Comparison of ENCODE assay signal across 8 mouse cellular contexts in the genomic region with DNA sequence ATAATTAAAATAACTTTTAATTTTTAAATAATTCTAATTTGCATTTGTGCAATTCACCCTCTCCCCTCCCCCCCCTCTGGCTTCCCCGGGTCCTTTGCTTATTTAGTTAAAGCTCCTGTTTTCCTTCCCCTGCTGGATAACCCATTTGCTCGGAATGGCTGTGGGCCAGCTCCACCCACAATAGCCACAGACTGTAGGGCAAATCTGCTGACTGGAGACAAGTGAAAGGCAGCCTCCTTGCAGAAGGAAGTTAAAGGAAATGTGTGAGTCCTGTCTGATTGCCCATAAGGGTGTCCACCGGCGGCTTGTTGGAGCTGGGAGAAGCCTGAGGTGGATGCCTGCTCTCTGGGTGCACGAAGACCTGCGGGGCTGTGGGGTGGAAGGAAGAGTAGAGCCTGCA.
A peak's percentile ranks its signal among the peaks of the same experiment; 100 is the strongest.
DNase-seq lines count a peak whose midpoint lies in the region; ATAC-seq lines count a peak whose summit lies in the region.

No protein-coding gene starts in this region.

- H3K9me3 ChIP-seq in midbrain, embryonic 11.5 days (ENCODE audit: control insufficient read depth, low read length) = no peaks in the 10 kb centered on the region
- no peaks in the 10 kb centered on the region for H3K9me3 ChIP-seq in midbrain, embryonic 10.5 days (replicated peaks)
- no peaks in the 10 kb centered on the region for H3K9me3 ChIP-seq in forebrain, embryonic 13.5 days (replicated peaks)
- H3K9me3 ChIP-seq in hindbrain, embryonic 12.5 days (replicated peaks) = no peaks in the 10 kb centered on the region
- no peaks in the 10 kb centered on the region for H3K9me3 ChIP-seq in lung, embryonic 16.5 days (ENCODE audit: control insufficient read depth, low read length)
- no peaks in the 10 kb centered on the region for H3K9me3 ChIP-seq in stomach, embryonic 16.5 days (replicated peaks; ENCODE audit: control insufficient read depth, low read length)

- H3K4me2 ChIP-seq in midbrain, embryonic 11.5 days = no peak overlapping the region
- H3K4me2 ChIP-seq in forebrain, embryonic 13.5 days = peak overlapping the region; percentile 25
- H3K4me2 ChIP-seq in hindbrain, embryonic 12.5 days (replicated peaks) = 0 out of 2 replicates have a peak overlapping the region, but pooled peaks have one; percentile 8
- H3K4me2 ChIP-seq in lung, embryonic 16.5 days (ENCODE audit: low read depth, low read length) = peak overlapping the region; percentile 30; the same call in 1 of the 2 replicates
- H3K4me2 ChIP-seq in stomach, embryonic 16.5 days (ENCODE audit: low read depth, low read length) = peak overlapping the region; percentile 9; the same call in 1 of the 2 replicates

- no peak overlapping the region for H3K27ac ChIP-seq in midbrain, embryonic 11.5 days (ENCODE audit: low read depth, low read length)
- H3K27ac ChIP-seq in midbrain, embryonic 10.5 days (replicated peaks) = no peak overlapping the region; the same call in 1 of the 2 replicates
- peak overlapping the region; percentile 81 for H3K27ac ChIP-seq in forebrain, embryonic 13.5 days
- peak overlapping the region; percentile 44; the same call in 1 of the 2 replicates for H3K27ac ChIP-seq in hindbrain, embryonic 12.5 days
- peak overlapping the region; percentile 79 for H3K27ac ChIP-seq in lung, embryonic 16.5 days (ENCODE audit: low read length)
- peak overlapping the region; percentile 51 for H3K27ac ChIP-seq in stomach, embryonic 16.5 days (ENCODE audit: low read length)

- H3K4me3 ChIP-seq in midbrain, embryonic 11.5 days (ENCODE audit: low read depth, low read length) = no peak overlapping the region
- no peak overlapping the region for H3K4me3 ChIP-seq in midbrain, embryonic 10.5 days
- H3K4me3 ChIP-seq in forebrain, embryonic 13.5 days = no peak overlapping the region
- H3K4me3 ChIP-seq in hindbrain, embryonic 12.5 days = no peak overlapping the region
- H3K4me3 ChIP-seq in lung, embryonic 16.5 days (ENCODE audit: low read length) = no peak overlapping the region
- no peak overlapping the region for H3K4me3 ChIP-seq in stomach, embryonic 16.5 days (replicated peaks; ENCODE audit: low read length)

- no peak for DNase-seq in midbrain, embryonic 11.5 days (ENCODE audit: low spot score, missing footprints)
- no peak for DNase-seq in midbrain, embryonic 10.5 days (ENCODE audit: low spot score)
- DNase-seq in layer of hippocampus, adult 9-10 months (ENCODE audit: low spot score) = peak; percentile 12
- no peak for DNase-seq in urinary bladder, postnatal 25 days (ENCODE audit: low spot score)

- H3K9ac ChIP-seq in midbrain, embryonic 11.5 days (ENCODE audit: low read length) = peak overlapping the region; percentile 30; the same call in 1 of the 2 replicates
- H3K9ac ChIP-seq in forebrain, embryonic 13.5 days = 0 out of 2 replicates have a peak overlapping the region, but pooled peaks have one; percentile 37
- no peak overlapping the region for H3K9ac ChIP-seq in hindbrain, embryonic 12.5 days
- H3K9ac ChIP-seq in lung, embryonic 16.5 days (ENCODE audit: low read length) = no peak overlapping the region
- peak overlapping the region; percentile 26; the same call in 1 of the 2 replicates for H3K9ac ChIP-seq in stomach, embryonic 16.5 days (ENCODE audit: low read length)

- no peak for ATAC-seq in midbrain, embryonic 11.5 days (ENCODE audit: low FRiP score)
- ATAC-seq in forebrain, embryonic 13.5 days = peak; percentile 67; the same call in 1 of the 2 replicates
- no peak for ATAC-seq in hindbrain, embryonic 12.5 days (ENCODE audit: low FRiP score)
- peak; percentile 81 for ATAC-seq in lung, embryonic 16.5 days (ENCODE audit: low read depth)
- ATAC-seq in stomach, embryonic 16.5 days (ENCODE audit: insufficient read depth, low FRiP score) = peak; percentile 34; the same call in 1 of the 2 replicates

- no peaks in the 10 kb centered on the region for H3K36me3 ChIP-seq in midbrain, embryonic 11.5 days (ENCODE audit: control insufficient read depth, insufficient read depth, low read length)
- H3K36me3 ChIP-seq in midbrain, embryonic 10.5 days = no peaks in the 10 kb centered on the region
- H3K36me3 ChIP-seq in forebrain, embryonic 13.5 days (ENCODE audit: poor library complexity, severe bottlenecking) = no peaks in the 10 kb centered on the region
- H3K36me3 ChIP-seq in hindbrain, embryonic 12.5 days = no peaks in the 10 kb centered on the region
- no peaks in the 10 kb centered on the region for H3K36me3 ChIP-seq in lung, embryonic 16.5 days (ENCODE audit: control insufficient read depth, insufficient read depth, low read length)
- no peaks in the 10 kb centered on the region for H3K36me3 ChIP-seq in stomach, embryonic 16.5 days (ENCODE audit: control insufficient read depth, insufficient read depth, low read length)

- WGBS in midbrain, embryonic 11.5 days = 56% methylated on average over 6 of the region's 6 CpGs
- WGBS in midbrain, embryonic 10.5 days = 59% methylated on average over 6 of the region's 6 CpGs
- WGBS in forebrain, embryonic 13.5 days = 36% methylated on average over 6 of the region's 6 CpGs
- 45% methylated on average over 6 of the region's 6 CpGs for WGBS in hindbrain, embryonic 12.5 days
- WGBS in lung, embryonic 16.5 days = 23% methylated on average over 6 of the region's 6 CpGs
- 33% methylated on average over 6 of the region's 6 CpGs for WGBS in stomach, embryonic 16.5 days

- H3K27me3 ChIP-seq in midbrain, embryonic 11.5 days (ENCODE audit: control insufficient read depth, insufficient read depth, low read length) = no peaks in the 10 kb centered on the region
- H3K27me3 ChIP-seq in midbrain, embryonic 10.5 days (ENCODE audit: low read depth, poor library complexity, severe bottlenecking) = peaks cover 10% of the 10 kb centered on the region; the same call in 1 of the 2 replicates
- H3K27me3 ChIP-seq in forebrain, embryonic 13.5 days = peaks cover 10% of the 10 kb centered on the region; the same call in 1 of the 2 replicates
- no peaks in the 10 kb centered on the region for H3K27me3 ChIP-seq in hindbrain, embryonic 12.5 days
- no peaks in the 10 kb centered on the region for H3K27me3 ChIP-seq in lung, embryonic 16.5 days (ENCODE audit: control insufficient read depth, insufficient read depth, low read depth, low read length)
- no peaks in the 10 kb centered on the region for H3K27me3 ChIP-seq in stomach, embryonic 16.5 days (ENCODE audit: control insufficient read depth, insufficient read depth, low read length)

- H3K4me1 ChIP-seq in midbrain, embryonic 11.5 days (ENCODE audit: control insufficient read depth, insufficient read depth, low read length) = peaks cover 10% of the 10 kb centered on the region
- peaks cover 23% of the 10 kb centered on the region for H3K4me1 ChIP-seq in midbrain, embryonic 10.5 days
- H3K4me1 ChIP-seq in forebrain, embryonic 13.5 days = peaks cover 46% of the 10 kb centered on the region
- peaks cover 21% of the 10 kb centered on the region for H3K4me1 ChIP-seq in hindbrain, embryonic 12.5 days
- peaks cover 13% of the 10 kb centered on the region for H3K4me1 ChIP-seq in lung, embryonic 16.5 days (replicated peaks; ENCODE audit: control insufficient read depth, insufficient read depth, low read length)
- peaks cover 11% of the 10 kb centered on the region for H3K4me1 ChIP-seq in stomach, embryonic 16.5 days (ENCODE audit: control insufficient read depth, insufficient read depth, low read length)

Comparison
In these comparisons a context has a peak if more than half of its experiments do, and no peak if none do; other contexts are left out.
1. ATAC-seq: peak in forebrain, embryonic 13.5 days (single experiment), lung, embryonic 16.5 days (single experiment) and stomach, embryonic 16.5 days (single experiment); none in midbrain, embryonic 11.5 days (single experiment) and hindbrain, embryonic 12.5 days (single experiment).
2. H3K27ac ChIP-seq: peak in forebrain, embryonic 13.5 days (single experiment), hindbrain, embryonic 12.5 days (single experiment), lung, embryonic 16.5 days (single experiment) and stomach, embryonic 16.5 days (single experiment); none in midbrain, embryonic 11.5 days (single experiment) and midbrain, embryonic 10.5 days (single experiment).
3. H3K9ac ChIP-seq: peak in midbrain, embryonic 11.5 days (single experiment), forebrain, embryonic 13.5 days (single experiment) and stomach, embryonic 16.5 days (single experiment); none in hindbrain, embryonic 12.5 days (single experiment) and lung, embryonic 16.5 days (single experiment).